Mouse (Mus musculus): ENCODE measurements at regions not wholly inside any gene's neighbourhood (a gene's known extent, or its start where the extent isn't known, plus 50 kb on each side); places are given as distances from the start of the nearest gene placed in this dataset.

DNA sequence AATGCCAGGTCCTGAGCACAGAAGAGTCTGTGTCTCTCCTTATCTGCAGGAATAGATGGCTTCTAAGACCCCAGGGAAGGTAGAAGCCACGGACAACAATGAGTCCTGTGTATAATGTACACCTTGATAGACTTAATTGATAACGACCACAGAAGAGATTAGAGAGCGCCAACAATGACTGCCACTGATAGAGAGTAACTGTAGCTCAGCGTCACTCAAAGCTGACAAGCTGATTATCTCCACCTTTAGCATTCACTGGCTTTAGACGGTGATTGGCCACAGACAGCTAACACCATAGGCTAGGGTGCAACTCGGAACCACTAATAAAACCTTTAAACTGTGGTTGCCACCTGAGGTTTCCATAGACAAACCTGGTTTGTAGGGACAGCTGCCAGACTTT is 57.9 kb upstream of the Mboat2 start:
- no peak for TF ChIP-seq TCF12 (IDR thresholded peaks at IDR 0.05; ENCODE audit: low read depth, low read length)
- TF ChIP-seq CTCF (conservative IDR thresholded peaks at IDR 0.05 in 1 of 2, IDR thresholded peaks at IDR 0.05 in 1 of 2; ENCODE audit: low read depth in 2 of 2, low read length in 2 of 2): no peak

Data from CH12.LX (cell line).